Mouse (Mus musculus) limb, embryonic 11.5 days (tissue): ENCODE measurements around the gene Skap1. TPM values are rescaled to one million over a fixed set of nuclear protein-coding genes. Genes with fewer than 3 reads are reported as not detected.

Source experiments
- ATAC-seq: fragments of 200-750 bp; cut with Nextera tagmentation; 2 replicates; pipeline ENCODE4 v1.8.0; 2017; ENCODE audit warnings: low read depth; ENCODE audit not compliant: insufficient number of reproducible peaks, low FRiP score, low TSS enrichment
- DNase-seq: peaks from one replicate; pipeline ENCODE4 v3.0.0-alpha.2; 2015; ENCODE audit warnings: low spot score
- H3K27ac ChIP-seq: fragments of 300-500 bp; sonication (generic); replicated peaks from 2 replicates; pipeline ENCODE4 v1.5.1; 2014; ENCODE audit warnings: low read depth, mild to moderate bottlenecking, low read length
- H3K27me3 ChIP-seq: fragments of 300-500 bp; sonication (generic); 2 replicates; pipeline ENCODE4 v1.6.1; 2014; ENCODE audit warnings: mild to moderate bottlenecking, low read length, mixed read lengths; ENCODE audit not compliant: control insufficient read depth, insufficient read depth
- H3K36me3 ChIP-seq: fragments of 300-500 bp; sonication (generic); 2 replicates; pipeline ENCODE4 v1.6.1; 2014; ENCODE audit warnings: mild to moderate bottlenecking, low read length, moderate library complexity, mixed read lengths; ENCODE audit not compliant: control insufficient read depth, insufficient read depth
- H3K4me1 ChIP-seq: fragments of 300-500 bp; sonication (generic); 2 replicates; pipeline ENCODE4 v1.6.1; 2014; ENCODE audit warnings: low read length, mixed read lengths; ENCODE audit not compliant: control insufficient read depth, insufficient read depth
- H3K4me2 ChIP-seq: fragments of 300-500 bp; sonication (generic); 2 replicates; pipeline ENCODE4 v1.6.1; 2014; ENCODE audit warnings: low read depth, mild to moderate bottlenecking, moderate library complexity; ENCODE audit not compliant: severe bottlenecking
- H3K4me3 ChIP-seq: fragments of 300-500 bp; sonication (generic); 2 replicates; pipeline ENCODE4 v1.5.1; 2014; ENCODE audit warnings: low read depth, low read length
- H3K9ac ChIP-seq: fragments of 300-500 bp; sonication (generic); 2 replicates; pipeline ENCODE4 v1.6.1; 2014; ENCODE audit warnings: mild to moderate bottlenecking, low read length
- H3K9me3 ChIP-seq: fragments of 300-500 bp; sonication (generic); 2 replicates; pipeline ENCODE4 v1.6.1; 2016; ENCODE audit warnings: low read length; ENCODE audit not compliant: control insufficient read depth
- WGBS: fragments of 180-500 bp; shearing (Covaris S2); extraction: QIAGEN DNeasy Blood & Tissue Kit; methylation state at CpG from one replicate; pipeline ENCODE4 v1.1.7; 2014; 5-methylcytosine and 5-hydroxymethylcytosine counted together
- polyA plus RNA-seq: library from polyadenylated mRNA; unstranded; fragments of >200 nt; fragmentation: Nextera tagmentation; extraction: Ambion mirVana; gene quantifications from 2 replicates; pipeline ENCODE4 v1.2.1, GENCODE M21; 2014

Skap1 gene
- polyA plus RNA-seq, 1 experiment from 2014 or later: 0.27 TPM

DNA sequence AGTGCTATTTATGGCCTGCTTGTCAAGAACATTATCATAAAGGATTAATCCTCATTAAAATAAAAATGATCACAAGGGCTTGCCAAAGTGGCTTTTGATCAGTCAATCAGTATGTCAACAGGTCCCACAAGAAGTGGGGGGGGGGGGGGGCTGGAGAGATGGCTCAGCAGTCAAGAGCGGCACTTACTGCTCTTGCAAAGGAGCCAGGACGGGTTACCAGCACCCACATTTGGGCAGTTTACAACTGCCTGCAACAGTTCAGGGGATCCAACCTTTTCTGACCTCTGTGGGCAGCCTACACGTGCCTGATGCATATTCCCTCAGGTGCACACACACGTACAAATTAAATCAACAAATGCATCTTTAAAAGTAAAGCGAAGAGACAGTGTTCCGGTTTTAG is 141.1 kb downstream of the Skap1 start:
- no peak for DNase-seq
- Histone ChIP-seq H3K27ac (no peak overlapping the region), H3K27me3 (no peaks in the 10 kb centered on the region), H3K4me3 (no peak overlapping the region), H3K9ac (no peak overlapping the region), H3K9me3 (no peaks in the 10 kb centered on the region), H3K4me1 (0 out of 2 replicates have a peak, but pooled peaks cover 2% of the 10 kb centered on the region), H3K36me3 (no peaks in the 10 kb centered on the region), H3K4me2 (no peak overlapping the region)
- WGBS: 76% methylated on average over 6 of the region's 6 CpGs
- ATAC-seq: no peak

DNA sequence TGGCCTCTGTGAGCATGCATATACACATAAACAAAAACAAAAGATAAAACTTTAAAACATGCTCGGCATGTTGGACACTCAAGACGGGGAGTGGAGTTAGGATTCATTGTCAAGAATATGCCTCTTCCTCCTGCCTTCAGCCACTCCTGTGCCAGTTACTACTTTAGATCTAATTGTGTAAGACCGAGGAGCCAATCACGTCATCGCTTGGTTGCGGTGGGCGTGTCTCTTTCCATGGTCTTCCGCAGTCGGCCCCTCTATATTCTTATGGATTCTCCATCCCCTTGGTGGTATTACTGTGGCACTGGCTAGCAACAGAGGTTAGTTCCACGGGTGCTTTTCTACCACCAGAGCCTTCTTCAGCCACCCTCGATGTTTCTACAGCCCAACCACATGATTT is 148.2 kb downstream of the Skap1 start:
- H3K27me3 ChIP-seq: no peaks in the 10 kb centered on the region
- H3K36me3 ChIP-seq: no peaks in the 10 kb centered on the region
- H3K4me3 ChIP-seq: no peak overlapping the region
- H3K4me2 ChIP-seq: no peak overlapping the region
- no peak for DNase-seq
- no peaks in the 10 kb centered on the region for H3K9me3 ChIP-seq
- H3K4me1 ChIP-seq: no peaks in the 10 kb centered on the region
- H3K9ac ChIP-seq: no peak overlapping the region
- ATAC-seq: no peak
- 85% methylated on average over 11 of the region's 11 CpGs for WGBS
- no peak overlapping the region for H3K27ac ChIP-seq

DNA sequence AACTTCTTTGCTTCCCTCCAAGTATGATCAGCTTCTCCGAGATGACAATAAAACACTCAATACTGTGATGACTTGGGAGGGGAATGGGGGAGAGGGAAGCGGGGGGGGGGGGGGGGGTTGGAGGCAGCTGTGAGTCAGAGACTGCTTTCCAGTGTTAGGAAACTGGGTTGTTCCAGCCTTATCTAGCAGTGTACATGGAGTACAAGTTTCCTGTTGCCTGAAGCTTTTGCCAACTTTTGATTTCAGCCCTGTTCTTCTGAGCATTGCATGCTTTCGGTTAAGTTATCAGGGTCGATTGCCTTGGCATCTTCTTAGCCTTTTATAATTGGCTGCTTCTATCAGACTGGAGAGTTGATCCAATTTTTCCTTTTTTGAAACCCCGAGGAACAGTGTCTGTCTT is 152.4 kb downstream of the Skap1 start:
- ATAC-seq (no peak), DNase-seq (no peak)
- Histone ChIP-seq H3K9me3 (no peaks in the 10 kb centered on the region), H3K27ac (no peak overlapping the region), H3K4me2 (no peak overlapping the region), H3K4me1 (no peaks in the 10 kb centered on the region), H3K4me3 (no peak overlapping the region), H3K36me3 (no peaks in the 10 kb centered on the region), H3K27me3 (no peaks in the 10 kb centered on the region), H3K9ac (no peak overlapping the region)
- 60% methylated on average over 5 of the region's 5 CpGs for WGBS

DNA sequence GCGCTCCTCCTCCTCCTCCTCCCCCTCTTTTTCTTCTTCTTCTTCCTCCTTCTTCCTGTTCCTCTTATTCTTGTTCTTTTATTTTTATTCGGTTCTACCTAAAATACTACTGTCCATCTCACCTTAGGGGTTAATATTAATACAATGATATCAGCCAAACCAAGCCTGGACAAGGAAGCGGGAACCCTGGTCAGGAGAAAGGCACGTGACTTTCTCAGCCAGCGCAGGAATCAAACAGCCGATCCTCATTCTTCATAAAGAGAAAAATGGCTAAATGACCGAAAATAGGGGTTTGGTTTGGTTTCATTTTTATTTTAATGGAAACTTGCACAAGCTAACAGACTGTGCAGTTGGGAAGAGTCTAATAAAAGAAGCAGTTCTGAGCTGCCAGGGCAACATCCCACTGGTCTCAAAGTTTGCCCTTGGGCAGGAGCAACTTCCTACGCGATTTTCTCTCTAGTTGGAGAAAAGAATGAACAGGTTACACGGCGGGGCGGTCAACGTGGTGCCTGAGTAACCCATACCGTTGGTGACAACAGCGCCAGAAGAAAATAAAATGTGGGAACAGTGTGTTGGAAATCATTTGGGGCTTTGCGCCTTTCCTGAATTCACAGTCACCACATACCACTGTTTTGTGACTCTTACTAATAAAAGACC is 154.5 kb downstream of the Skap1 start:
- no peak overlapping the region for H3K9ac ChIP-seq
- DNase-seq: no peak
- WGBS: 59% methylated on average over 16 of the region's 16 CpGs
- no peak overlapping the region for H3K4me2 ChIP-seq
- no peak overlapping the region for H3K27ac ChIP-seq
- H3K4me3 ChIP-seq: no peak overlapping the region
- no peaks in the 10 kb centered on the region for H3K9me3 ChIP-seq
- H3K36me3 ChIP-seq: no peaks in the 10 kb centered on the region
- H3K4me1 ChIP-seq: peaks cover 4% of the 10 kb centered on the region; the same call in 1 of the 2 replicates
- no peak for ATAC-seq
- peaks cover 6% of the 10 kb centered on the region; the same call in 1 of the 2 replicates for H3K27me3 ChIP-seq

DNA sequence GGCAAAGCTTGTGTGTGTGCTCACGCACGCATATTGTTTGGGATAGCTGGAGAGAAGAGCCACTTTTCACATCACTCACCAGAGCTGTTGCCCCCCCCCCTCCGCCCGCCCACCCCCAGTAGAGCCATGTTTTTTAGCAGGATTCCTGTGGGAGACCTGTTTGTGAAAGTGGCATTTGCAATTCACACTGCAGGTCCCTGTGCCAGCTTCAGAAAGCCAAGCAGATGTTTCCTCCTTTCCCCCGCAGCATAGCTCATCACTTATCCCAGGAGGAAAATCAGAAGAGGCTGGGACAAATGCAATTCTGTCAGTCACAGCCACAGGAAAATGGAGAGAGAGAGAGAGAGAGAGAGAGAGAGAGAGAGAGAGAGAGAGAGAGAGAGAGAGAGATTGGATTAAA is 155.2 kb downstream of the Skap1 start:
- no peak overlapping the region for H3K4me2 ChIP-seq
- H3K27me3 ChIP-seq: peaks cover 6% of the 10 kb centered on the region; the same call in 1 of the 2 replicates

DNA sequence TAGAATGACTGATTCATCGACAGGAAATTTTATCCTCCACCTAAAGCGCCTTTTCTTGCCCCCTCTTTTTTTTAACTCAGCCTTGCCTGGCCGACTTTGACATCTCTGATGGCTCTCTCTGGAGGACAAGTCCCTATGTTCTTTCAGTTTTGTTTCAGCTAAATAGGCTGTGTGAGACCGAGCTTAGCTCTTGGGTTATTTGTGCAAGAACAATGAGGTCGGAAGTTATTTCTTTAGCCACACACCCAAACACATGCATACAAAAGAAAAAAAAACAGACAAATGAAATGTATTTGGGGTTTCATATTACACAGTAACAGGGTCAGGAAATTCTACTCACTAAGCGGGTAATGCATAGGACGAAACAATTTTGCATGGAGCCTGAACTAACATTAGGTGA is 155.6 kb downstream of the Skap1 start:
- H3K27ac ChIP-seq: no peak overlapping the region
- H3K4me1 ChIP-seq: peaks cover 4% of the 10 kb centered on the region; the same call in 1 of the 2 replicates
- H3K27me3 ChIP-seq: peaks cover 6% of the 10 kb centered on the region; the same call in 1 of the 2 replicates
- H3K36me3 ChIP-seq: no peaks in the 10 kb centered on the region
- no peaks in the 10 kb centered on the region for H3K9me3 ChIP-seq
- H3K9ac ChIP-seq: no peak overlapping the region
- WGBS: 42% methylated on average over 7 of the region's 7 CpGs
- no peak overlapping the region for H3K4me3 ChIP-seq
- H3K4me2 ChIP-seq: no peak overlapping the region
- DNase-seq: no peak
- no peak for ATAC-seq

More for the DNA sequence above, 155.2 kb downstream of the Skap1 start:
- peaks cover 4% of the 10 kb centered on the region; the same call in 1 of the 2 replicates for H3K4me1 ChIP-seq
- H3K36me3 ChIP-seq: no peaks in the 10 kb centered on the region
- H3K9me3 ChIP-seq: no peaks in the 10 kb centered on the region
- H3K27ac ChIP-seq: no peak overlapping the region
- no peak for ATAC-seq
- no peak overlapping the region for H3K9ac ChIP-seq
- H3K4me3 ChIP-seq: no peak overlapping the region
- 25% methylated on average over 5 of the region's 5 CpGs for WGBS
- DNase-seq: no peak

DNA sequence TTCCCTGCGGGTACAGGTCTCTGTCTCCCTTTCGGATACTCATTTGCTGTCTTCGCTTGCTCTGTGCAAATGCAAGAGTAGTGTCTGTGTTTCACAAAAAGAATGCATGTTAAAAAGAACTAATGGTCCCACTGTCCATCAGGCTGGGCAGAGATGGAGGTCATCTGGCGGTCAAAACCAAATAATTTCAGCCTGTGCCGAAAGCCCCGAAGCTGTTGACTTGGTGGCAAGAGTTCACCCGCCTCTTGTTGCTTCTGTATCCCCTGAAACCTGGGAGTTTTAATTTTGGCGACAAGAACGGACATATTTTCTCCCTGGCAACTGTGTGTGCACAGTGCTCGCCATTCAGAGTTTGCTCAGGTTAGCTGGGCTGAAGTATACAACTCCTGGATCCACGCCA is 156.3 kb downstream of the Skap1 start:
- ATAC-seq (no peak), DNase-seq (no peak)
- Histone ChIP-seq H3K4me2 (0 out of 2 replicates have a peak overlapping the region, but pooled peaks have one; percentile 8), H3K27ac (no peak overlapping the region), H3K27me3 (peaks cover 6% of the 10 kb centered on the region; the same call in 1 of the 2 replicates), H3K36me3 (no peaks in the 10 kb centered on the region), H3K4me3 (no peak overlapping the region), H3K4me1 (peaks cover 4% of the 10 kb centered on the region; the same call in 1 of the 2 replicates), H3K9me3 (no peaks in the 10 kb centered on the region), H3K9ac (no peak overlapping the region)
- 38% methylated on average over 11 of the region's 11 CpGs for WGBS

DNA sequence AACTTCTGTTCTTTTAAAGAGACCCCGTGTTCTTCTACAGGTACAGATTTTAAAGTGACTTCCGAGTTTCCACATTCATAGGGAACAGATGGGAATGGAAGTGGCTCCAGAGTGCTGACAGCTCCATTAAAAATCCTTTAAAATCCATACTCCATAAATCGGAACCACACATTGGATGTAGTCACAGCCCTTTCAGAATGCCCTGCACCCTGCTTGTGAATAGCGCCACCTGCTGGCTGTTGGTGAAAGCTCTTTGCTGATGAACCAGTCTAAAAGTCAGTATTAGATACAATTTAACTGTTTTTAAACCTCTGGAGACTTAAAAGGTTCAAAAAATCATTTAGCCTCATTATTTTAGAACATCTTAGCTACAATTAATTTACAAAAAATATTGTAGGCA is 156.8 kb downstream of the Skap1 start:
- H3K36me3 ChIP-seq: no peaks in the 10 kb centered on the region
- WGBS: 8% methylated on average over 4 of the region's 4 CpGs
- no peaks in the 10 kb centered on the region for H3K9me3 ChIP-seq
- H3K4me2 ChIP-seq: 0 out of 2 replicates have a peak overlapping the region, but pooled peaks have one; percentile 8
- H3K9ac ChIP-seq: no peak overlapping the region
- ATAC-seq: no peak
- no peak overlapping the region for H3K27ac ChIP-seq
- no peak overlapping the region for H3K4me3 ChIP-seq
- H3K27me3 ChIP-seq: peaks cover 9% of the 10 kb centered on the region
- peak; percentile 93 for DNase-seq
- peaks cover 4% of the 10 kb centered on the region; the same call in 1 of the 2 replicates for H3K4me1 ChIP-seq
